Mouse (Mus musculus): ENCODE measurements around the gene Gucy2c. TPM values are rescaled to one million over a fixed set of nuclear protein-coding genes. Genes with fewer than 3 reads are reported as not detected.

The Gucy2c gene
- polyA plus RNA-seq, 3 experiments from 2014 or later = not detected

DNA sequence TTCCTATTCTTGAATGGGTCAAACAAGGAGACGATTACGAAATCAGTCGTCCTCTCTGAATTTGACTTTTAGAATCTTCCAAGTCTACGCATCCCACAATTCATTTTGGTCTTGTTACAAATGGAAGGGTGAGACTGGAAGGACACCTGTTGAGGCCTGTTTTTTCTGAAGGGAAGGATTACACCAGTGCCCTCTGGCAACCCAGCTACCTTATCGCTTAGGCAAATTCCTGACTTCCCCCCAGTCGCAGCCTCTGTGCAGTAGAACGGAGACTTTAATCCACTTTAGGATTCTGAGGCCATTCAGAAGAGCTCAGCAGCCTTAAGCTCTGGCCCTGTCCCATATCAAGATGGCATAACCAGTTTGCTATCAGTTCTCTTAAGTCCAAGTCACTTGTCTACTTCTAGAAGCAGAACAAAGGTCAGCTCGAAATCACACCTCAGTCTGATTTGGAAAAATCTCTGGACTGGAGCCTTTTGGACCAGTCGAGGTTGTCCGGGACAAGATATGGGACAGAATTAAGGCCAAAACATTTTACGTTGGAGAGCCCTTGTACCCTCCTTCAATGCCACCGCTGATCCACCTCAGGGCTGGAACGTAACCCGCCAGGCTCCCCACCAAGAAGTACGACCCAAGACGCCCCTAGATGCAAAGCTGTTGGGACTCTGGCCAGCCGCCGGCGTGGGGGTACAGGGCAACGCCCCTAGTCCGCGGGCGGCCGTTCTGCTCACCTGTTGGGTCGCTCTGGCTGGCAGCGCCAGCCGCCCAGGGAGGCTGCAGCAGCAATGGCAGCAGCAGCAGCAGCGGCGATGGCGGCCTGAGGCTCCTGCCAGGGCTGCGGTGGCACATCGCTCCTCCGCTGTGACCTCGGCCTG, 120.5 kb downstream of the Gucy2c start:
- no peak for ATAC-seq

DNA sequence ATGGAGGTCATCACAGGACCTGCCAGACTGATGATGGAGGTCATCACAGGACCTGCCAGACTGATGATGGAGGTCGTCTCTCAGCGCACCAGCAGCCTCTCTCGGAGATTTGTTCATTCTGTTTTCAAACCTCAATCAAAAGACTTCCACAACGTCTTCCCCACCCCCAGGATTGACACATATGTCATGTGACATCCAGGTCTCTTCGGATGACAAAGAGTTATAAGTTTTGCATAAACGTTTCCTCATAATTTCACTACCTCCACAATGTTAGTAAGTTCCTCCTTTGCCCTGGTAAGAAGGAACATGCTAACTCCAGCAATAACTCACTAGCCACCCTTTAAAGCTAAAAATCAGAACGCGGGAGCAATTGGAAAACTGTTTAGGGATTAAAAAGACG, 122.3 kb downstream of the Gucy2c start:
- ATAC-seq = no peak

DNA sequence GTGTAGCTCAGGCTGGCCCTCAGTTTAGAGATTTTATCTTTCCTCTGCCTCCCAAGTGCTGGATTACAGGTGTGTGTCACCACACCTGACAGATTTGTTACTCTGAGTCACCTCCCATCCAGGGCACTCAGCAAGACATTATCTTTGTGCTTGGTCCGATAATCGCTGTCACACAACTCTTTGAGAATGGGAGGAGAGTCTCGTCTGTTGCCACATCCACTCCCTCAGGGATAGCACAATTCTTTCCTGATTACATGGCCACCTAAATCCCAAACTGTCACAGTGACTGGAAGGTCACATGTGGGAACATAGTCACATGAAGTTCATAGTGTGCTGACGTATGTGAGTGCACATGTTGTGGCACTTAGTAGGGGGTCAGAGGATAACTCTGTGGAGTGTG, 123.3 kb downstream of the Gucy2c start:
- ATAC-seq = no peak

DNA sequence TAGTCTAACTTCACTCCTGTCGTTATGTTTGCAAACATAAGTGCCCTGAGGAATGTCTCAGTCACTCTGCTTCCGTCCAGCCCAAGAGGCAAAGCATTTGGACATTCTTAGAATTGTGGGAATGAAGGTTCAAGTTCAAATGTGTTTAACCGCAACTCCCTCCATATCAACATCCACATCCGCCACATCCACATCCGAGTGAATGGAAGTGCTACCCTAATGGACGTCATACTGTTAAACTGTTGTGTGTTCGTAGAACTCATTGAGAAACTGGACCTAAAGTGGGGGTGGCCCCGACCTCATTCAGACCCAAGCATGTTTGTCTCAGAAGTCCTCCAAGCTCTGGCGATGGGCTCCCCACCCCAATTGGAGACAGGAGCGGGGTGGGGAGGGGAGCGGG, 125.8 kb downstream of the Gucy2c start:
- no peak for ATAC-seq

DNA sequence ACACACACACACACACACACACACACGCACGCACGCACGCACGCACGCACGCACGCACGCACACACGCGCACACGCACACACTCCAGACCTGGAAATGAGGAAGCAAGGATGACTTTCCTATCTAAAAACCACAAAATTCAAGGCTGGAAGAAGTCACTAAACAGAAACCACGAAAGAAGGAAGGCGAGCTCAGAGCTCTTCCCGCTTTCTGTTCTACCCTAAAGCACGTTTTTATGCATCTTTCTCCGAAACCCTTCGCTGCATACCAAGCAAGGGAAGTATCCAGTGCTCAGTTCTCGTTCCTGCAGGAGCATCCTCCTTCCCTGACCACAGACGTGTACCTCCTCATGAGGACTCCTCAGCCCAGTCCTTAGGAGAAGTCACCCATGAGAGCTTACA, 127.1 kb downstream of the Gucy2c start:
- ATAC-seq = no peak

DNA sequence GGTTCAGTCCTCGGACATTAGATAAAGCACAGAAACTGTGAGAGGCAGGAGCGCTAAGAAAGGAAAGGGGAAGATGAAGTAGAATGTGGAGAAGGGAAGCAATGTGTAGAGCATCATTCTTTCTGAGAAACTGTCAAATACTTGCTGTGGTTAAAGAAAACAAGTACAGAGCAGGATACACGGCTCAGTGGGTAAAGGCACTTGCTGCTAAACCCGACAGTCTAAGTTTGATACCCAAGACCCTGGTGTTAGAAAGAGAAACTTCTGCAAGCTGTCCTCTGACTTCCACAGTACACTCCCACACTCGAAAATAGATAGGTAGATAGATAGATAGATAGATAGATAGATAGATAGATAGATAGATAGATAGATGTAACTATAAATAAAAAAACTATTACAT, 128.2 kb downstream of the Gucy2c start:
- no peak for ATAC-seq

DNA sequence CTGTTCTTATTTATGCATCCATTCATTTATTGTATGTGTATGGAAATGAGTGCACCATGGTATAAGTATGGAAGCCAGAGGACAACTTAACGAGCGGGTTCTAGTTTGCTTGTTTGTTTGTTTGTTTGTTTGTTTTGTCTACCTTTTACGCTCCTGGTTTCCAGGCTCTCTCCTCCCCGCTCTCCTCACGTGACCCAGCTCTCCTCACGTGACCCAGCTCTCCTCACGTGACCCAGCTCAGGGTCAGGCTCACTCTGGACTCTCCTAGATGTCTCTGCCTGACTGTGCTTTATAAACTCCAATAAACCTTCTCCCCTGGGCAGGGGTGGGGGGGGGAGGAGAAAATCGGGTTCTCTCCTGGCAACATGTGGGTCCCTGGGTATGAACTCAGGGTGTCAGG, 130.9 kb downstream of the Gucy2c start:
- no peak for ATAC-seq

DNA sequence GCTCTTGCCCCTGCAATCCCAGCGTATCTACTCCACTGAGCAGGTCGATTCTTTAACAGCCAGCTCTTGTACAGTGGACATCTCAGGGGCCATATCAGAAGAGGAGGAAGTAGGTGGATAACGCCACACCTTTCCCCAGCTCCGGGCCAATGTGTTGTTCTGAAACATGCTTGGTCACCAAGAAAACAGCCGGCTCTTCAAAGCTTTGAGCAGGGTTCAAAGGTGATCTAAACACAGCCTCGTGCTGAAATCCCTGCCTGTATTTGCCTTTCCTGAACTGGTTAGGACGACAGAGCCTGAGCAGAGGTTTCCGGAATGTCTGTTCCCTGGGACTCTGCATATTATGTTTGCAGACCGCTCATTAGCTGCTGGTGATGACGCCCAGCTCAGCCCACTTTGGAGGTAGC, 134.1 kb downstream of the Gucy2c start:
- no peak for ATAC-seq

Other genes with a start within 250 kb of the Gucy2c start
- 1 to 10 TPM in 1 of 3 experiments, under 1 TPM in 2; 0.48 to 3.6 (median 0.65) TPM for gene Plbd1, start 119.8 kb downstream of the Gucy2c start, polyA plus RNA-seq (2017; shearing (Covaris generic))
- 1 to 10 TPM in 2 of 3 experiments, under 1 TPM in 1; 0.85 to 2.9 (median 2.8) TPM for gene Hist4h4, start 22.6 kb upstream of the Gucy2c start, polyA plus RNA-seq (2017; shearing (Covaris generic))
- gene H2afj, start 26.5 kb upstream of the Gucy2c start, polyA plus RNA-seq (2017; shearing (Covaris generic)) = 100 to 1,000 TPM; 112 to 120 (median 112) TPM
- 1 to 10 TPM in 1 of 3 experiments, under 1 TPM in 2; 0.44 to 2.3 (median 0.62) TPM for gene BC049715, start 45.9 kb upstream of the Gucy2c start, polyA plus RNA-seq (2017; shearing (Covaris generic))
- gene Wbp11, start 46.5 kb upstream of the Gucy2c start, polyA plus RNA-seq (2017; shearing (Covaris generic)) = 10 to 100 TPM; 48.1 to 74.9 (median 72.6) TPM
- under 1 TPM in 1 of 3 experiments, not detected in 2; 0.82 TPM for gene Smco3, start 53.7 kb upstream of the Gucy2c start, polyA plus RNA-seq (2017; shearing (Covaris generic))
- 1 to 10 TPM in 2 of 3 experiments, not detected in 1; 1.5 to 2.3 TPM for gene Art4, start 76.0 kb upstream of the Gucy2c start, polyA plus RNA-seq (2017; shearing (Covaris generic))
- not detected for gene Mgp, start 94.1 kb upstream of the Gucy2c start, polyA plus RNA-seq (2017; shearing (Covaris generic))
- 1 to 10 TPM; 1.1 to 2.1 (median 1.1) TPM for gene Erp27, start 140.4 kb upstream of the Gucy2c start, polyA plus RNA-seq (2017; shearing (Covaris generic))
- not detected for gene Pde6h, start 142.1 kb upstream of the Gucy2c start, polyA plus RNA-seq (2017; shearing (Covaris generic))
- 1,000 to 10,000 TPM; 2,255 to 2,929 (median 2,357) TPM for gene Arhgdib, start 160.1 kb upstream of the Gucy2c start, polyA plus RNA-seq (2017; shearing (Covaris generic))

Data from inflammation-experienced regulatory T-cells, adult 6 months (primary cell).